Mouse (Mus musculus) myocyte (in vitro differentiated cells): ENCODE measurements around the gene Cdhr2.

Source experiments
- E2F4 ChIP-seq: IDR thresholded peaks from one replicate; pipeline ENCODE4 v1.6.1; 2011; ENCODE audit warnings: mild to moderate bottlenecking, control low read depth, moderate library complexity; ENCODE audit not compliant: insufficient read depth
- MAX ChIP-seq: IDR thresholded peaks from one replicate; pipeline ENCODE4 v1.6.1; 2011; ENCODE audit warnings: low read depth, mild to moderate bottlenecking, control low read depth
- MYOG ChIP-seq, 3 experiments: IDR thresholded peaks; one replicate each; pipeline ENCODE4 v1.6.1; 2011; ENCODE audit warnings: control low read depth in 2 of 3, low read depth in 2 of 3, mild to moderate bottlenecking in 2 of 3; ENCODE audit not compliant: insufficient read length in 2 of 3, control insufficient read depth in 1 of 3, insufficient read depth in 1 of 3
- POLR2A ChIP-seq: IDR thresholded peaks from one replicate; pipeline ENCODE4 v1.6.1; 2011; ENCODE audit warnings: low read depth, mild to moderate bottlenecking, control low read depth, moderate library complexity; ENCODE audit not compliant: insufficient read length
- POLR2AphosphoS2 ChIP-seq: IDR thresholded peaks from one replicate; pipeline ENCODE4 v1.6.1; 2011; ENCODE audit warnings: low read depth, control low read depth; ENCODE audit not compliant: insufficient read length

DNA sequence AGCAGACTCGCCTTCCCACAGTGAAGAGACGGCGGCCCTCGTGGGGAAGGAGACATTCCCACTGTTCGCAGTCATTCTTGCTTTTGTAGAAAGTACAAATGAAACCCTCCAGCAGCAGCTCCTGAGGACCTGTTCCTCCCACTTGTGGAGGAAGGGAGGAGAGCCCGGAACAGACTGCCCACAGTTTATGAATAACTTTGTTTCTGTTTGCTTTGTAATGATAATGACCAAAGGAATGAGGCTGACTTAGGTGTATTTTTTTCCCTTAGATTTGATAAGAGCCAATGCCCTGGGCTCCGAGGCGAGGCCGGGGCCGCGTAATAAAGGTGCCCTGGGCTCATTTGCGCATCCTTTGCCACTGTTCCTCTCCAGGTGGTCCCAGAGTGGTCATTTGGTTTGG is 39.9 kb upstream of the Cdhr2 start:
- TF ChIP-seq POLR2AphosphoS2 (no peak), POLR2A (no peak), E2F4 (no peak), MAX (no peak), MYOG (IDR thresholded peaks at IDR 0.05; ENCODE audit: control insufficient read depth in 1 of 3, insufficient read depth in 1 of 3, insufficient read length in 2 of 3, low read depth in 2 of 3) (no peak)
